Comparison of ENCODE assay signal across 17 mouse cellular contexts in the genomic region with DNA sequence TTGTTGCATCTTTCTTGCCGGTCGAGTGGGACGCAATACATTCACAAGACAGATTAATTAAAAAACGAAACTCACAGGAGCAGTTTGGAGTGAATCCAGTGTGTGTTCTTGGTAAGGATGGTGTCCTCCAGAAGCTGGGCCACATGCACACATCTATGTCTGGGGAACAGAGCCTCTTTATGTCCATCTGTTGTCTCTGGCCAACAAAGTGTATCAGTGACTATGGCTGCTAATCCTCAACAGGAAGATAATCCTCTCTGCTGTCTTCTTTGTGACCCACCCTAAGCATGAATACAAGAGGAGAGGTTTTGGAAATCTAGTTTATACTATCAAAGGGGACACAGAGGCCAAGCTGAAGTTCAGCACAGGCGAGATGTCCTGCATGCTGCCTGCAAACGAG.
"Had no signal": no experiment of that assay in that cellular context is flagged by ENCODE, and none has a peak within 500 bp of the region (broad histone marks: within the 10 kb centered on the region; RNA-seq: fewer than 3 reads in every experiment).

No protein-coding gene starts in this region.

- DNase-seq: lung, adult 18-20 months; lung, embryonic 14.5 days; lung, postnatal 10 days; lung, postnatal 4 days; right cerebral cortex, postnatal 14 days; thymus, adult 2 months; thymus, postnatal 25 days; thymus, postnatal 4 days had no signal

- H3K36me3 ChIP-seq: liver, embryonic 12.5 days; midbrain, embryonic 12.5 days; neural tube, embryonic 13.5 days; neural tube, embryonic 15.5 days; stomach, embryonic 15.5 days had no signal

- H3K4me2 ChIP-seq: liver, embryonic 12.5 days; lung, embryonic 14.5 days; midbrain, embryonic 12.5 days; neural tube, embryonic 13.5 days; neural tube, embryonic 15.5 days; stomach, embryonic 15.5 days had no signal

- H3K27ac ChIP-seq: liver, embryonic 12.5 days; liver, embryonic 14.5 days; midbrain, embryonic 12.5 days; neural tube, embryonic 13.5 days; neural tube, embryonic 15.5 days; stomach, embryonic 15.5 days; stomach, postnatal 0 days had no signal

- H3K9ac ChIP-seq: liver, embryonic 12.5 days; liver, embryonic 14.5 days; lung, embryonic 14.5 days; midbrain, embryonic 12.5 days; neural tube, embryonic 13.5 days; neural tube, embryonic 15.5 days; stomach, embryonic 15.5 days had no signal

- H3K4me1 ChIP-seq: liver, embryonic 12.5 days; neural tube, embryonic 13.5 days; neural tube, embryonic 15.5 days; stomach, embryonic 15.5 days had no signal

- H3K9me3 ChIP-seq: liver, embryonic 12.5 days; midbrain, embryonic 12.5 days; neural tube, embryonic 13.5 days; neural tube, embryonic 15.5 days; stomach, embryonic 15.5 days had no signal

- H3K27me3 ChIP-seq: liver, embryonic 12.5 days; neural tube, embryonic 13.5 days; neural tube, embryonic 15.5 days; stomach, embryonic 15.5 days had no signal

- ATAC-seq: liver, embryonic 12.5 days; midbrain, embryonic 16.5 days had no signal

- H3K4me3 ChIP-seq: liver, embryonic 12.5 days; midbrain, embryonic 12.5 days; myocyte; neural tube, embryonic 13.5 days; neural tube, embryonic 15.5 days; stomach, embryonic 15.5 days had no signal
